Mouse (Mus musculus): ENCODE measurements around the gene St6galnac3. TPM values are rescaled to one million over a fixed set of nuclear protein-coding genes. Genes with fewer than 3 reads are reported as not detected.

The St6galnac3 gene
- polyA plus RNA-seq, 1 experiment: 13.6 TPM

GRCm38 (mm10) chr3:153715646-153716045 is 9.3 kb downstream of the St6galnac3 start:
- H3K4me3 ChIP-seq (replicated peaks; ENCODE audit: control insufficient read depth, low read depth, low read length): no peak overlapping the region
- H3K27ac ChIP-seq (ENCODE audit: control insufficient read depth, insufficient read depth, low read depth, low read length, poor library complexity): no peak overlapping the region
- TF ChIP-seq CTCF (IDR thresholded peaks at IDR 0.05; ENCODE audit: control insufficient read depth, insufficient read depth, low read length) (no peak), POLR2A (IDR thresholded peaks at IDR 0.05; ENCODE audit: borderline replicate concordance, control insufficient read depth, low read depth, low read length) (no peak)
- H3K4me1 ChIP-seq (ENCODE audit: control insufficient read depth, insufficient read depth, low read length): peaks cover 4% of the 10 kb centered on the region
- WGBS: 92% methylated on average over 7 of the region's 7 CpGs

GRCm38 (mm10) chr3:153710545-153710944 is 14.4 kb downstream of the St6galnac3 start:
- 2% methylated on average over 1 of the region's 1 CpGs for WGBS
- H3K27ac ChIP-seq (ENCODE audit: control insufficient read depth, insufficient read depth, low read depth, low read length, poor library complexity): no peak overlapping the region
- no peak overlapping the region for H3K4me3 ChIP-seq (replicated peaks; ENCODE audit: control insufficient read depth, low read depth, low read length)
- H3K4me1 ChIP-seq (ENCODE audit: control insufficient read depth, insufficient read depth, low read length): no peaks in the 10 kb centered on the region
- TF ChIP-seq POLR2A (IDR thresholded peaks at IDR 0.05; ENCODE audit: borderline replicate concordance, control insufficient read depth, low read depth, low read length) (no peak), CTCF (IDR thresholded peaks at IDR 0.05; ENCODE audit: control insufficient read depth, insufficient read depth, low read length) (no peak)

GRCm38 (mm10) chr3:153707687-153708086 is 17.3 kb downstream of the St6galnac3 start:
- 74% methylated on average over 6 of the region's 6 CpGs for WGBS
- Histone ChIP-seq H3K27ac (ENCODE audit: control insufficient read depth, insufficient read depth, low read depth, low read length, poor library complexity) (no peak overlapping the region), H3K4me1 (ENCODE audit: control insufficient read depth, insufficient read depth, low read length) (peaks cover 3% of the 10 kb centered on the region; the same call in 1 of the 2 replicates), H3K4me3 (replicated peaks; ENCODE audit: control insufficient read depth, low read depth, low read length) (no peak overlapping the region)
- TF ChIP-seq POLR2A (IDR thresholded peaks at IDR 0.05; ENCODE audit: borderline replicate concordance, control insufficient read depth, low read depth, low read length) (no peak), CTCF (IDR thresholded peaks at IDR 0.05; ENCODE audit: control insufficient read depth, insufficient read depth, low read length) (0 out of 2 replicates have a peak, but pooled peaks have one; percentile 19)

GRCm38 (mm10) chr3:153706901-153707300 is 18.1 kb downstream of the St6galnac3 start:
- Histone ChIP-seq H3K4me3 (replicated peaks; ENCODE audit: control insufficient read depth, low read depth, low read length) (no peak overlapping the region), H3K4me1 (ENCODE audit: control insufficient read depth, insufficient read depth, low read length) (peaks cover 3% of the 10 kb centered on the region; the same call in 1 of the 2 replicates), H3K27ac (ENCODE audit: control insufficient read depth, insufficient read depth, low read depth, low read length, poor library complexity) (no peak overlapping the region)
- no peak for TF ChIP-seq POLR2A (IDR thresholded peaks at IDR 0.05; ENCODE audit: borderline replicate concordance, control insufficient read depth, low read depth, low read length)
- TF ChIP-seq CTCF (IDR thresholded peaks at IDR 0.05; ENCODE audit: control insufficient read depth, insufficient read depth, low read length): no peak
- WGBS: 73% methylated on average over 1 of the region's 1 CpGs

GRCm38 (mm10) chr3:153701752-153702740 is 22.9 kb downstream of the St6galnac3 start:
- H3K4me3 ChIP-seq (replicated peaks; ENCODE audit: control insufficient read depth, low read depth, low read length): no peak overlapping the region
- peaks cover 3% of the 10 kb centered on the region; the same call in 1 of the 2 replicates for H3K4me1 ChIP-seq (ENCODE audit: control insufficient read depth, insufficient read depth, low read length)
- no peak for TF ChIP-seq CTCF (IDR thresholded peaks at IDR 0.05; ENCODE audit: control insufficient read depth, insufficient read depth, low read length)
- TF ChIP-seq POLR2A (IDR thresholded peaks at IDR 0.05; ENCODE audit: borderline replicate concordance, control insufficient read depth, low read depth, low read length): no peak
- H3K27ac ChIP-seq (ENCODE audit: control insufficient read depth, insufficient read depth, low read depth, low read length, poor library complexity): no peak overlapping the region
- 83% methylated on average over 15 of the region's 15 CpGs for WGBS

- Histone ChIP-seq H3K4me1 (ENCODE audit: control insufficient read depth, insufficient read depth, low read length) (peaks cover 3% of the 10 kb centered on the region; the same call in 1 of the 2 replicates), H3K4me3 (replicated peaks; ENCODE audit: control insufficient read depth, low read depth, low read length) (no peak overlapping the region), H3K27ac (ENCODE audit: control insufficient read depth, insufficient read depth, low read depth, low read length, poor library complexity) (no peak overlapping the region; the same call in 1 of the 2 replicates)
- 59% methylated on average over 7 of the region's 7 CpGs for WGBS
- TF ChIP-seq CTCF (IDR thresholded peaks at IDR 0.05; ENCODE audit: control insufficient read depth, insufficient read depth, low read length): no peak
- TF ChIP-seq POLR2A (IDR thresholded peaks at IDR 0.05; ENCODE audit: borderline replicate concordance, control insufficient read depth, low read depth, low read length): no peak
Observed at GRCm38 (mm10) chr3:153701172-153701571, 23.8 kb downstream of the St6galnac3 start.

GRCm38 (mm10) chr3:153699086-153699485 is 25.9 kb downstream of the St6galnac3 start:
- H3K4me3 ChIP-seq (replicated peaks; ENCODE audit: control insufficient read depth, low read depth, low read length): no peak overlapping the region
- H3K4me1 ChIP-seq (ENCODE audit: control insufficient read depth, insufficient read depth, low read length): no peaks in the 10 kb centered on the region
- H3K27ac ChIP-seq (ENCODE audit: control insufficient read depth, insufficient read depth, low read depth, low read length, poor library complexity): no peak overlapping the region
- TF ChIP-seq CTCF (IDR thresholded peaks at IDR 0.05; ENCODE audit: control insufficient read depth, insufficient read depth, low read length) (no peak), POLR2A (IDR thresholded peaks at IDR 0.05; ENCODE audit: borderline replicate concordance, control insufficient read depth, low read depth, low read length) (no peak)
- 90% methylated on average over 8 of the region's 8 CpGs for WGBS

- H3K4me1 ChIP-seq (ENCODE audit: control insufficient read depth, insufficient read depth, low read length): peaks cover 3% of the 10 kb centered on the region
- no peak overlapping the region for H3K4me3 ChIP-seq (replicated peaks; ENCODE audit: control insufficient read depth, low read depth, low read length)
- 70% methylated on average over 7 of the region's 7 CpGs for WGBS
- no peak for TF ChIP-seq CTCF (IDR thresholded peaks at IDR 0.05; ENCODE audit: control insufficient read depth, insufficient read depth, low read length)
- no peak for TF ChIP-seq POLR2A (IDR thresholded peaks at IDR 0.05; ENCODE audit: borderline replicate concordance, control insufficient read depth, low read depth, low read length)
- no peak overlapping the region; the same call in 1 of the 2 replicates for H3K27ac ChIP-seq (ENCODE audit: control insufficient read depth, insufficient read depth, low read depth, low read length, poor library complexity)
Observed at GRCm38 (mm10) chr3:153692978-153693377, 32.0 kb downstream of the St6galnac3 start.

All from bone marrow, adult 2 months (tissue).